Mouse (Mus musculus): ENCODE measurements around the gene Samd9l. TPM values are rescaled to one million over a fixed set of nuclear protein-coding genes. Genes with fewer than 3 reads are reported as not detected.

Gene Samd9l
- polyA plus RNA-seq (2014; fragmentation: Illumina TruSeq; extraction: RNeasy Lipid Tissue Mini Kit (QIAGEN cat#74804); ENCODE audit: low read depth, low replicate concordance) = 434 TPM

GRCm38 (mm10) chr6:3399340-3400068 lies at the start of gene Samd9l:
Samd9l (minus strand) TSS chr6:3399572.

Other genes starting within 250 kb of the Samd9l start
- gene Hepacam2, start 98.7 kb upstream of the Samd9l start, polyA plus RNA-seq (2014; fragmentation: Illumina TruSeq; extraction: RNeasy Lipid Tissue Mini Kit (QIAGEN cat#74804); ENCODE audit: low read depth, low replicate concordance) = 36.5 TPM
- gene Vps50, start 98.8 kb upstream of the Samd9l start, polyA plus RNA-seq (2014; fragmentation: Illumina TruSeq; extraction: RNeasy Lipid Tissue Mini Kit (QIAGEN cat#74804); ENCODE audit: low read depth, low replicate concordance) = 80.4 TPM

Measured in kidney, adult 10 weeks (tissue).